Mouse (Mus musculus): ENCODE results near the gene 1700025G04Rik.

DNA sequence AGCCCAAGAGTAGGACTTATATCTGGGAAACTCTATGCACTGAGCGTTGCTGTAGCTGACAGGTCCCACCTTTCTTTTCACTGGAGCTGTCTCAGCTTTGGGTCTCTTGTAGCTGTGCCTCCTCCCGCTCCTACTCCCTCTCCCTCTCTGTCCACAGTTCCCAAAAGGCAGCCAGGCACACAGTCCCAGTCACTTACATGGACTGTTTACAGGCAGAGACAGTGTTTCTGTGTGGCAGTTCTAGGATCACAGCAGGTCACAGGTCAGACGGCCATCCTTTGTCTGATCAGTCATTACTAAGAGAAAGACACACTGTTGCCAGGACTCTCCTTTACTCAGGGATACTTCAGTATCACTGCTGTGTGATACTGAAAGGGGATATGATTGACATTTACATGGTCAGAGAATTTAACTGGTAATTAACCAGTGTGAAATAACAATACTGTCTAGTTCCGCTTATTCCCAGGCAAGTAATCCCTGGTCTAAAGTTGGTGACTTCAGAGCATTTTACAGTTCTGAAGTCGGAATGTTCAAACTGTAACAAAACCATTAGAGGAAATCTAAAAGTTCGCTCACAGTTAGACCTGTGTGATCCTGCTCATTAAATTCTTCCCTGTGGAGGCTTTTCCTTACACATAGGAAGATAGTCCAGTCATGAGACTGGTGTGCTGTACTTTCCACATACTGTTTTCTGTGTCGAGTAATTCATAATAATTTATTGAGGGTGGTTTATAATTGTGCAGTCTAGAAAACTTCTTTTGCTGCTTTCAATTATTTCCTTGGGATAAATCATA lies 279.1 kb downstream of the 1700025G04Rik start:
- no peak for TF ChIP-seq GATA1 (IDR thresholded peaks at IDR 0.05; ENCODE audit: low read length)
- TF ChIP-seq TAL1 (IDR thresholded peaks at IDR 0.05; ENCODE audit: low read length) = no peak
